Mouse (Mus musculus) stomach, postnatal 0 days (tissue): ENCODE results near the gene Insl5.

Source experiments
- CTCF ChIP-seq: IDR thresholded peaks from 2 replicates; pipeline ENCODE4 v1.5.1; 2016; ENCODE audit warnings: antibody characterized with exemption, low read depth, mild to moderate bottlenecking, moderate library complexity
- EP300 ChIP-seq: optimal IDR thresholded peaks from 2 replicates; pipeline ENCODE3; 2016; ENCODE audit warnings: antibody characterized with exemption

- TF ChIP-seq CTCF (no peak), EP300 (no peak)
Measured at GRCm38 (mm10) chr4:102976290-102977275, 50.1 kb downstream of the Insl5 start.
